Mouse (Mus musculus) lung, postnatal 0 days (tissue): ENCODE measurements around the gene Shtn1. TPM values are rescaled to one million over a fixed set of nuclear protein-coding genes. Genes with fewer than 3 reads are reported as not detected.

Source experiments
- ATAC-seq: fragments of 200-750 bp; cut with Nextera tagmentation; 2 replicates; pipeline ENCODE4 v1.8.0; 2017; ENCODE audit warnings: moderate library complexity
- DNase-seq: peaks from one replicate; pipeline ENCODE4 v3.0.0-alpha.2; 2016; ENCODE audit warnings: low spot score
- H3K27ac ChIP-seq: fragments of 300-500 bp; sonication (generic); 2 replicates; pipeline ENCODE4 v1.5.1; 2014; ENCODE audit warnings: antibody characterized with exemption, mild to moderate bottlenecking, low read length, mixed read lengths
- H3K27me3 ChIP-seq: fragments of 300-500 bp; sonication (generic); replicated peaks from 2 replicates; pipeline ENCODE4 v1.6.1; 2014; ENCODE audit warnings: low read length, mixed read lengths; ENCODE audit not compliant: insufficient read depth
- H3K36me3 ChIP-seq: fragments of 300-500 bp; sonication (generic); 2 replicates; pipeline ENCODE4 v1.6.1; 2014; ENCODE audit warnings: low read length, mixed read lengths; ENCODE audit not compliant: insufficient read depth
- H3K4me1 ChIP-seq: fragments of 300-500 bp; sonication (generic); 2 replicates; pipeline ENCODE4 v1.6.1; 2014; ENCODE audit warnings: antibody characterized with exemption, low read depth, low read length, mixed read lengths; ENCODE audit not compliant: insufficient read depth
- H3K4me2 ChIP-seq: fragments of 300-500 bp; sonication (generic); replicated peaks from 2 replicates; pipeline ENCODE4 v1.6.1; 2014; ENCODE audit warnings: low read depth, mild to moderate bottlenecking, low read length, moderate library complexity, mixed read lengths
- H3K4me3 ChIP-seq: fragments of 300-500 bp; sonication (generic); 2 replicates; pipeline ENCODE4 v1.5.1; 2014; ENCODE audit warnings: low read depth, low read length
- H3K9ac ChIP-seq: fragments of 300-500 bp; sonication (generic); replicated peaks from 2 replicates; pipeline ENCODE4 v1.6.1; 2014; ENCODE audit warnings: low read depth, mild to moderate bottlenecking
- H3K9me3 ChIP-seq: fragments of 300-500 bp; sonication (generic); 2 replicates; pipeline ENCODE4 v1.6.1; 2016; ENCODE audit warnings: low read length, mixed read lengths
- CTCF ChIP-seq: IDR thresholded peaks from 2 replicates; pipeline ENCODE4 v1.5.1; 2016; ENCODE audit warnings: antibody characterized with exemption, mild to moderate bottlenecking
- EP300 ChIP-seq: IDR thresholded peaks from 2 replicates; pipeline ENCODE4 v1.6.1; 2016; ENCODE audit warnings: antibody characterized with exemption, mild to moderate bottlenecking, control low read depth
- WGBS: fragments of 180-500 bp; shearing (Covaris S2); extraction: QIAGEN DNeasy Blood & Tissue Kit; methylation state at CpG from one replicate; pipeline ENCODE4 v1.1.7; 2014; 5-methylcytosine and 5-hydroxymethylcytosine counted together
- polyA plus RNA-seq: library from polyadenylated mRNA; unstranded; fragments of >200 nt; fragmentation: Nextera tagmentation; extraction: Ambion mirVana; gene quantifications from 2 replicates; pipeline ENCODE4 v1.2.1, GENCODE M21; 2015

Gene Shtn1
- polyA plus RNA-seq, 1 experiment from 2014 or later: 8.8 TPM

- DNase-seq: no peak
- H3K4me3 ChIP-seq: no peak overlapping the region
- 88% methylated on average over 6 of the region's 6 CpGs for WGBS
Measured at GRCm38 (mm10) chr19:59002827-59003226, 73.1 kb downstream of the Shtn1 start.

GRCm38 (mm10) chr19:58981571-58981970 is 94.3 kb downstream of the Shtn1 start:
- DNase-seq: no peak

More at GRCm38 (mm10) chr19:59002827-59003226, 73.1 kb downstream of the Shtn1 start:
- H3K4me2 ChIP-seq: no peak overlapping the region
- no peaks in the 10 kb centered on the region for H3K36me3 ChIP-seq
- no peaks in the 10 kb centered on the region for H3K9me3 ChIP-seq
- no peaks in the 10 kb centered on the region for H3K4me1 ChIP-seq
- TF ChIP-seq CTCF (no peak), EP300 (no peak)
- no peak overlapping the region for H3K27ac ChIP-seq
- H3K27me3 ChIP-seq: no peaks in the 10 kb centered on the region
- no peak for ATAC-seq
- H3K9ac ChIP-seq: no peak overlapping the region

GRCm38 (mm10) chr19:58980056-58980440 is 95.9 kb downstream of the Shtn1 start:
- Histone ChIP-seq H3K27ac (no peak overlapping the region), H3K4me3 (0 out of 2 replicates have a peak overlapping the region, but pooled peaks have one; percentile 4), H3K4me2 (no peak overlapping the region; the same call in 1 of the 2 replicates), H3K36me3 (no peaks in the 10 kb centered on the region), H3K4me1 (no peaks in the 10 kb centered on the region), H3K9ac (no peak overlapping the region), H3K27me3 (no peaks in the 10 kb centered on the region), H3K9me3 (no peaks in the 10 kb centered on the region)
- ATAC-seq: no peak
- TF ChIP-seq EP300 (no peak), CTCF (no peak)
- WGBS: 67% methylated on average over 5 of the region's 5 CpGs
- DNase-seq: no peak

More at GRCm38 (mm10) chr19:58981571-58981970, 94.3 kb downstream of the Shtn1 start:
- no peak for ATAC-seq
- TF ChIP-seq EP300 (no peak), CTCF (no peak)
- no peaks in the 10 kb centered on the region for H3K9me3 ChIP-seq
- WGBS: 49% methylated on average over 9 of the region's 9 CpGs
- no peak overlapping the region for H3K4me3 ChIP-seq
- no peaks in the 10 kb centered on the region for H3K27me3 ChIP-seq
- H3K9ac ChIP-seq: no peak overlapping the region
- H3K36me3 ChIP-seq: no peaks in the 10 kb centered on the region
- H3K27ac ChIP-seq: no peak overlapping the region
- H3K4me2 ChIP-seq: no peak overlapping the region
- H3K4me1 ChIP-seq: no peaks in the 10 kb centered on the region

- DNase-seq: peak; percentile 10
Measured at GRCm38 (mm10) chr19:58979436-58980055, 96.4 kb downstream of the Shtn1 start.

GRCm38 (mm10) chr19:58978401-58979171 is 97.3 kb downstream of the Shtn1 start:
- H3K9me3 ChIP-seq: no peaks in the 10 kb centered on the region
- no peaks in the 10 kb centered on the region for H3K4me1 ChIP-seq
- no peak overlapping the region for H3K9ac ChIP-seq
- H3K36me3 ChIP-seq: no peaks in the 10 kb centered on the region
- DNase-seq (no peak), ATAC-seq (no peak)
- H3K4me3 ChIP-seq: no peak overlapping the region
- H3K27ac ChIP-seq: no peak overlapping the region
- H3K27me3 ChIP-seq: no peaks in the 10 kb centered on the region
- 65% methylated on average over 11 of the region's 11 CpGs for WGBS
- H3K4me2 ChIP-seq: no peak overlapping the region
- no peak for TF ChIP-seq CTCF
- no peak for TF ChIP-seq EP300

More at GRCm38 (mm10) chr19:58979436-58980055, 96.4 kb downstream of the Shtn1 start:
- TF ChIP-seq EP300 (no peak), CTCF (no peak)
- H3K36me3 ChIP-seq: no peaks in the 10 kb centered on the region
- no peak overlapping the region; the same call in 1 of the 2 replicates for H3K4me2 ChIP-seq
- no peak for ATAC-seq
- H3K9me3 ChIP-seq: no peaks in the 10 kb centered on the region
- no peak overlapping the region for H3K9ac ChIP-seq
- H3K27me3 ChIP-seq: no peaks in the 10 kb centered on the region
- H3K4me1 ChIP-seq: no peaks in the 10 kb centered on the region
- H3K4me3 ChIP-seq: peak overlapping the region; percentile 4; the same call in 1 of the 2 replicates
- H3K27ac ChIP-seq: no peak overlapping the region
- 57% methylated on average over 13 of the region's 13 CpGs for whole genome bisulfite sequencing

GRCm38 (mm10) chr19:58975216-58975863 is 100.6 kb downstream of the Shtn1 start:
- Histone ChIP-seq H3K4me2 (no peak overlapping the region), H3K4me1 (no peaks in the 10 kb centered on the region), H3K36me3 (no peaks in the 10 kb centered on the region), H3K27me3 (no peaks in the 10 kb centered on the region), H3K9ac (no peak overlapping the region), H3K4me3 (no peak overlapping the region), H3K9me3 (no peaks in the 10 kb centered on the region), H3K27ac (no peak overlapping the region)
- no peak for DNase-seq
- WGBS: 74% methylated on average over 11 of the region's 11 CpGs
- no peak for ATAC-seq
- TF ChIP-seq EP300 (no peak), CTCF (no peak)
